Mouse (Mus musculus) midbrain, postnatal 0 days (tissue): Measurements from ENCODE around the gene Tspan6. TPM values are rescaled to one million over a fixed set of nuclear protein-coding genes. Genes with fewer than 3 reads are reported as not detected.

Experiments
- ATAC-seq: fragments of 200-750 bp; cut with Nextera tagmentation; 2 replicates; pipeline ENCODE4 v1.8.0; 2017; ENCODE audit warnings: moderate number of reproducible peaks, mild to moderate bottlenecking, moderate TSS enrichment, moderate library complexity; ENCODE audit not compliant: low FRiP score
- DNase-seq: peaks from one replicate; pipeline ENCODE4 v3.0.0-alpha.2; 2015; ENCODE audit warnings: low spot score
- H3K27ac ChIP-seq: fragments of 300-500 bp; sonication (generic); 2 replicates; pipeline ENCODE4 v1.5.1; 2014; ENCODE audit warnings: low read depth, mild to moderate bottlenecking, low read length, mixed read lengths
- H3K27me3 ChIP-seq: fragments of 300-500 bp; sonication (generic); 2 replicates; pipeline ENCODE4 v1.6.1; 2014; ENCODE audit warnings: low read length, control low read depth, mixed read lengths; ENCODE audit not compliant: insufficient read depth
- H3K36me3 ChIP-seq: fragments of 300-500 bp; sonication (generic); 2 replicates; pipeline ENCODE4 v1.6.1; 2014; ENCODE audit warnings: low read length, control low read depth, mixed read lengths; ENCODE audit not compliant: insufficient read depth
- H3K4me1 ChIP-seq: fragments of 300-500 bp; sonication (generic); 2 replicates; pipeline ENCODE4 v1.6.1; 2014; ENCODE audit warnings: mild to moderate bottlenecking, control low read depth, antibody characterized with exemption, low read length, mixed read lengths; ENCODE audit not compliant: insufficient read depth
- H3K4me2 ChIP-seq: fragments of 300-500 bp; sonication (generic); 2 replicates; pipeline ENCODE4 v1.6.1; 2014; ENCODE audit warnings: low read depth, mild to moderate bottlenecking, low read length, mixed read lengths; ENCODE audit not compliant: poor library complexity, severe bottlenecking
- H3K4me3 ChIP-seq: fragments of 300-500 bp; sonication (generic); 2 replicates; pipeline ENCODE4 v1.5.1; 2014; ENCODE audit warnings: low read depth, mild to moderate bottlenecking, low read length, moderate library complexity
- H3K9ac ChIP-seq: fragments of 300-500 bp; sonication (generic); replicated peaks from 2 replicates; pipeline ENCODE4 v1.6.1; 2014; ENCODE audit warnings: mild to moderate bottlenecking, low read length, moderate library complexity, mixed read lengths; ENCODE audit not compliant: poor library complexity, severe bottlenecking
- H3K9me3 ChIP-seq: fragments of 300-500 bp; sonication (generic); 2 replicates; pipeline ENCODE4 v1.6.1; 2016; ENCODE audit warnings: low read length, control low read depth
- CTCF ChIP-seq: IDR thresholded peaks from 2 replicates; pipeline ENCODE4 v1.5.1; 2016; ENCODE audit warnings: antibody characterized with exemption, mild to moderate bottlenecking
- WGBS: fragments of 180-500 bp; shearing (Covaris S2); extraction: QIAGEN DNeasy Blood & Tissue Kit; methylation state at CpG from one replicate; pipeline ENCODE4 v1.1.7; 2014; 5-methylcytosine and 5-hydroxymethylcytosine counted together
- polyA plus RNA-seq: library from polyadenylated mRNA; unstranded; fragments of >200 nt; fragmentation: Nextera tagmentation; extraction: Ambion mirVana; gene quantifications from 2 replicates; pipeline ENCODE4 v1.2.1, GENCODE M21; 2015
- total RNA-seq: library from RNA; depleted of rRNA; stranded (reverse); fragments of >200 nt; gene quantifications from 2 replicates; pipeline ENCODE4 v1.2.3, GENCODE M21; 2014; rRNA removed

Gene Tspan6
- total and polyA plus RNA-seq, 2 experiments from 2014 or later: 165 to 312 TPM

DNA sequence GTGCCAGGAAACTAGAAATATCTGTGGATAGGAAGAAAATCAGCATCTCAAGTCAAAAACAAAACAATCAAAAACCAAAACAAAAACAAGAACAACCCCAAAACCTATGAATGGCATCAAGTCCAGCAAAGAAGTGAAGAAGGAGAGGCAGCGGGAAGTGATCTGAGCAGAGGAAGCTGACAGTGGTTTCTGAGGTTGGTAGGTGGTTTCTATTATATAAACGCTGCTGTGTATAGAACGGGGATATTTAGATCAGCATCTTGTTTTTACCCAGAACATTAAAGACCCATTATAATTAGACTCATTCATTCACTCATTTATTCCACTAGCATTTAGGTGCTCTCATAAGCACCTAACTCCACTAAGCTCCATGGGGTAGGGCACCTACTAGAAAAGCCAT lies 10.9 kb downstream of the Tspan6 start:
- Histone ChIP-seq H3K27me3 (no peaks in the 10 kb centered on the region), H3K9ac (no peak overlapping the region), H3K4me3 (no peak overlapping the region), H3K9me3 (no peaks in the 10 kb centered on the region), H3K4me2 (no peak overlapping the region), H3K36me3 (peaks cover 3% of the 10 kb centered on the region; the same call in 1 of the 2 replicates), H3K4me1 (no peaks in the 10 kb centered on the region), H3K27ac (no peak overlapping the region)
- WGBS: 93% methylated on average over 3 of the region's 3 CpGs
- ATAC-seq (no peak), DNase-seq (no peak)
- no peak for TF ChIP-seq CTCF

DNA sequence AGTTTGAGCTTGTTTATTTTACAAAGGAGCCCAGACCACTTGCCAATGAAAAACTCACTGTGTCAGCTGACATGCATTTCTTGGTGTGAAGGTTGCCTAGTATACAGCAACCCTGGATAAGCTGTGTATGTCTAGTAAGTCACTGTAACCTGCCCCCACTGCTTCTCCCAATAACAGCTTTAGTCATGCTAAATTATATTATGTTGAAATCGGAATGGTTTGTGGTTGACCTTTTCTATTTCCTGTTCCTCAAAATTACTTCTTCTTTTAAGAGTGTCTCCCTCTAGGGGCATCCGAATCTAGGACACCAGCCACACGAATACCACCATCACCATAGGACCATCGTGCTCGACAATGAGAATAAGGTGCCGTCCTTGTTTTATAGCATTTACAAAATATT lies 28.5 kb downstream of the Tspan6 start:
- H3K27me3 ChIP-seq: no peaks in the 10 kb centered on the region
- 94% methylated on average over 6 of the region's 6 CpGs for WGBS

GRCm38 (mm10) chrX:133853637-133854036 lies 44.6 kb downstream of the Tspan6 start:
- TF ChIP-seq CTCF: no peak
- WGBS: 97% methylated on average over 4 of the region's 4 CpGs
- Histone ChIP-seq H3K9me3 (no peaks in the 10 kb centered on the region), H3K27ac (no peak overlapping the region), H3K36me3 (no peaks in the 10 kb centered on the region), H3K4me2 (no peak overlapping the region), H3K9ac (no peak overlapping the region), H3K4me3 (no peak overlapping the region), H3K27me3 (no peaks in the 10 kb centered on the region), H3K4me1 (no peaks in the 10 kb centered on the region)
- DNase-seq: no peak
- no peak for ATAC-seq

More for the DNA sequence above, 28.5 kb downstream of the Tspan6 start:
- Histone ChIP-seq H3K27ac (no peak overlapping the region), H3K4me3 (no peak overlapping the region), H3K9me3 (no peaks in the 10 kb centered on the region), H3K4me1 (no peaks in the 10 kb centered on the region), H3K4me2 (no peak overlapping the region), H3K36me3 (no peaks in the 10 kb centered on the region), H3K9ac (no peak overlapping the region)
- DNase-seq (no peak), ATAC-seq (no peak)
- no peak for TF ChIP-seq CTCF

DNA sequence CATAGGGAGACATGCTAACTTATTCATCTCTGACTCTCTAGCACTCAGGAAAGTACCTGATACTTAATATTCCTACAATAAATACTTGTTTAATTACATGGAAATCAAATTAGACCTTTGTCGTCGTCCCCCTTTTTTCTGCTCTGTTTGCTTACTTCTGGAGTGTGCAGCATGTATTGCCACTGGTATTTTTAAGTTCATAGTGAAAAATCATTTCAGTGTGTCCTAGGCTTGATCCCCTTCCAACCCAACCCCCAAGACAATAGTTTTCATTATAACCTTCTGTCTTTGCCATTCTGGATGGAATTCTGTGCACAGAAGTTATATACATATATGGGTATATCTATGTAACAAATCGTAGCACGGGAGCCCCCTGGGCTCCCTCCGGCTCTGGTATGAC lies 47.5 kb downstream of the Tspan6 start, which contains the start of gene Tnmd:
TSS of gene Tnmd (plus strand) at position 301 of the 400 bp plus-strand sequence.
- H3K9ac ChIP-seq: no peak within 1 kb of the TSS
- 87% methylated on average over 5 of the region's 5 CpGs for WGBS
- H3K36me3 ChIP-seq: no peaks in the 10 kb centered on the region
- DNase-seq (no peak), ATAC-seq (no peak)
- H3K27me3 ChIP-seq: no peaks in the 10 kb centered on the region
- no peak within 1 kb of the TSS for H3K4me2 ChIP-seq
- H3K4me1 ChIP-seq: no peaks in the 10 kb centered on the region
- H3K27ac ChIP-seq: no peak within 1 kb of the TSS
- no peak within 1 kb of the TSS for H3K4me3 ChIP-seq
- TF ChIP-seq CTCF: no peak
- no peaks in the 10 kb centered on the region for H3K9me3 ChIP-seq

Other genes with a start within 250 kb of the Tspan6 start
- 74.5 and 92.6 TPM in 2 replicates for gene Pcdh19, start 209.4 kb downstream of the Tspan6 start, total RNA-seq
- gene Pcdh19, start 209.4 kb downstream of the Tspan6 start, polyA plus RNA-seq: 30.4 and 36.7 TPM in 2 replicates
- not detected in 2 replicates for gene Tnmd, start 47.4 kb downstream of the Tspan6 start, total RNA-seq
- gene Tnmd, start 47.4 kb downstream of the Tspan6 start, polyA plus RNA-seq: 0.41 and 0.56 TPM in 2 replicates
- gene Srpx2, start 10.0 kb upstream of the Tspan6 start, total RNA-seq: 1.0 and 1.6 TPM in 2 replicates
- 1.3 and 2.2 TPM in 2 replicates for gene Srpx2, start 10.0 kb upstream of the Tspan6 start, polyA plus RNA-seq
- gene Sytl4, start 83.4 kb upstream of the Tspan6 start, total RNA-seq: 0.38 and 0.99 TPM in 2 replicates
- gene Sytl4, start 83.4 kb upstream of the Tspan6 start, polyA plus RNA-seq: 0.84 and 0.86 TPM in 2 replicates
- 89.2 and 106 TPM in 2 replicates for gene Cstf2, start 160.8 kb upstream of the Tspan6 start, total RNA-seq
- gene Cstf2, start 160.8 kb upstream of the Tspan6 start, polyA plus RNA-seq: 52.7 and 53.0 TPM in 2 replicates